Mouse (Mus musculus) CH12.LX (cell line): ENCODE results near the gene Alkbh6. TPM values are rescaled to one million over a fixed set of nuclear protein-coding genes. Genes with fewer than 3 reads are reported as not detected.
A peak's percentile ranks its signal among the peaks of the same experiment; 100 is the strongest.

Source experiments
- DNase-seq: peaks from one replicate; pipeline ENCODE4 v3.0.0-alpha.2; 2013; ENCODE audit errors: extremely low read depth
- H3K27ac ChIP-seq: 2 replicates; pipeline ENCODE4 v1.5.1; 2012; ENCODE audit warnings: low read depth, mild to moderate bottlenecking, control low read depth, moderate library complexity; ENCODE audit not compliant: insufficient read depth
- H3K27me3 ChIP-seq: replicated peaks from 2 replicates; pipeline ENCODE3; 2012; ENCODE audit warnings: inconsistent platforms
- H3K36me3 ChIP-seq, 2 experiments: replicated peaks in 1 of 2; 2 replicates each; pipeline versions ENCODE3 to v1.6.1; 2012; ENCODE audit warnings: inconsistent platforms in 1 of 2, low read length in 1 of 2, mild to moderate bottlenecking in 1 of 2, mixed read lengths in 1 of 2, moderate library complexity in 1 of 2; ENCODE audit not compliant: control insufficient read depth in 1 of 2, insufficient read depth in 1 of 2
- H3K4me1 ChIP-seq, 2 experiments: 2 replicates each; pipeline ENCODE4 v1.6.1; 2012; ENCODE audit warnings: inconsistent platforms in 1 of 2, moderate library complexity in 1 of 2; ENCODE audit not compliant: insufficient read depth in 2 of 2, control insufficient read depth in 1 of 2
- H3K4me2 ChIP-seq: 2 replicates; pipeline ENCODE4 v1.6.1; 2012; ENCODE audit warnings: low read depth, mild to moderate bottlenecking, control low read depth; ENCODE audit not compliant: poor library complexity, insufficient read depth, severe bottlenecking
- H3K4me3 ChIP-seq, 3 experiments: fragments of 150-350 bp in 1 of 3; sonication (generic) in 1 of 3; replicated peaks in 1 of 3; 2 replicates each; pipeline versions ENCODE3 to v1.5.1; 2011 to 2012; ENCODE audit warnings: low read depth in 2 of 3, low read length in 2 of 3, mild to moderate bottlenecking in 2 of 3, moderate library complexity in 2 of 3, control low read depth in 1 of 3, improper control_type of control experiment in 1 of 3, inconsistent platforms in 1 of 3, mixed read lengths in 1 of 3; ENCODE audit not compliant: poor library complexity in 1 of 3
- H3K79me2 ChIP-seq: replicated peaks from 2 replicates; pipeline ENCODE4 v1.6.1; 2012; ENCODE audit warnings: mild to moderate bottlenecking, moderate library complexity; ENCODE audit not compliant: control insufficient read depth, poor library complexity, insufficient read depth, severe bottlenecking; ENCODE audit errors: extremely low read depth
- H3K9ac ChIP-seq: 2 replicates; pipeline ENCODE4 v1.6.1; 2012; ENCODE audit warnings: low read depth, mild to moderate bottlenecking, control low read depth, moderate library complexity; ENCODE audit not compliant: insufficient read depth
- H3K9me3 ChIP-seq: replicated peaks from 2 replicates; pipeline ENCODE3; 2012; ENCODE audit warnings: low read length, inconsistent platforms, mixed read lengths
- CHD2 ChIP-seq: IDR thresholded peaks from 2 replicates; pipeline ENCODE4 v1.6.1; 2011; ENCODE audit warnings: low read length, improper control_type of control experiment
- CTCF ChIP-seq, 2 experiments: IDR thresholded peaks in 1 of 2; conservative IDR thresholded peaks in 1 of 2; 2 replicates each; pipeline ENCODE4 v1.5.1; 2011 to 2012; ENCODE audit warnings: low read depth in 2 of 2, low read length in 2 of 2, improper control_type of control experiment in 1 of 2, inconsistent platforms in 1 of 2, mild to moderate bottlenecking in 1 of 2, moderate library complexity in 1 of 2
- E2F4 ChIP-seq: IDR thresholded peaks from 2 replicates; pipeline ENCODE4 v1.6.1; 2011; ENCODE audit warnings: low read depth, low read length, improper control_type of control experiment; ENCODE audit not compliant: insufficient replicate concordance
- KAT2A ChIP-seq: IDR thresholded peaks from 2 replicates; pipeline ENCODE4 v1.6.1; 2012; ENCODE audit warnings: low read length, improper control_type of control experiment, inconsistent platforms; ENCODE audit not compliant: insufficient replicate concordance
- MAFK ChIP-seq: IDR thresholded peaks from 2 replicates; pipeline ENCODE4 v1.6.1; 2011; ENCODE audit warnings: low read length, improper control_type of control experiment; ENCODE audit not compliant: insufficient replicate concordance
- MEF2A ChIP-seq: IDR thresholded peaks from 2 replicates; pipeline ENCODE4 v1.6.1; 2014; ENCODE audit warnings: low read depth, mild to moderate bottlenecking, inconsistent platforms, low read length, improper control_type of control experiment, borderline replicate concordance
- MYC ChIP-seq: IDR thresholded peaks from 2 replicates; pipeline ENCODE4 v1.6.1; 2011; ENCODE audit warnings: low read depth, mild to moderate bottlenecking, improper control_type of control experiment, low read length
- NRF1 ChIP-seq: IDR thresholded peaks from 2 replicates; pipeline ENCODE4 v1.6.1; 2014; ENCODE audit warnings: low read depth, mild to moderate bottlenecking, inconsistent platforms, low read length, improper control_type of control experiment, moderate library complexity
- PAX5 ChIP-seq: IDR thresholded peaks from 2 replicates; pipeline ENCODE4 v1.6.1; 2012; ENCODE audit warnings: low read length, inconsistent platforms, mixed read lengths
- RAD21 ChIP-seq: IDR thresholded peaks from 2 replicates; pipeline ENCODE4 v1.6.1; 2011; ENCODE audit warnings: low read depth, mild to moderate bottlenecking, low read length, improper control_type of control experiment, moderate library complexity
- TCF12 ChIP-seq: IDR thresholded peaks from 2 replicates; pipeline ENCODE4 v1.6.1; 2014; ENCODE audit warnings: low read depth, mild to moderate bottlenecking, inconsistent platforms, low read length, improper control_type of control experiment
- UBTF ChIP-seq: IDR thresholded peaks from 2 replicates; pipeline ENCODE4 v1.6.1; 2012; ENCODE audit warnings: low read depth, mild to moderate bottlenecking, inconsistent platforms, low read length, improper control_type of control experiment, moderate library complexity
- USF1 ChIP-seq: IDR thresholded peaks from 2 replicates; pipeline ENCODE4 v1.6.1; 2014; ENCODE audit warnings: low read depth, mild to moderate bottlenecking, inconsistent platforms, low read length, improper control_type of control experiment
- ZC3H11A ChIP-seq: IDR thresholded peaks from 2 replicates; pipeline ENCODE4 v1.6.1; 2012; ENCODE audit warnings: low read depth, mild to moderate bottlenecking, inconsistent platforms, low read length, improper control_type of control experiment
- ZMIZ1 ChIP-seq: IDR thresholded peaks from 2 replicates; pipeline ENCODE4 v1.6.1; 2012; ENCODE audit warnings: low read depth, mild to moderate bottlenecking, inconsistent platforms, low read length, improper control_type of control experiment
- dilution Hi-C: fragments of 300-500 bp; cut with MboI; formaldehyde crosslinking; loops from 2 replicates; pipeline ENCODE4 v1.14.3; 2020; ENCODE audit warnings: low sequenced_read_pairs; ENCODE audit not compliant: extremely low pct_unique_long_range_greater_than_20kb, extremely low pct_ligation_motif_present
- in situ Hi-C: fragments of 300-500 bp; cut with MboI; formaldehyde crosslinking; loops from 3 replicates; pipeline ENCODE4 v1.14.3; 2019; ENCODE audit warnings: low sequenced_read_pairs, low pct_ligation_motif_present, low pct_unique_long_range_greater_than_20kb, mixed read lengths
- polyA plus RNA-seq: library from polyadenylated mRNA; unstranded; fragments of >175 nt; gene quantifications from 2 replicates; pipeline ENCODE4 v1.2.1, GENCODE M21; 2012; ENCODE audit warnings: low read depth; ENCODE audit not compliant: insufficient read length
- total RNA-seq, 2 experiments: library from RNA; depleted of rRNA; stranded (reverse); fragments of 300-350 nt in 1 of 2; fragments of >200 nt in 1 of 2; gene quantifications; 2 replicates each; pipeline ENCODE4 v1.2.3; 2012 to 2014

The Alkbh6 gene
- total and polyA plus RNA-seq, 3 experiments: 25.2 to 35.7 (median 28.8) TPM

GRCm38 (mm10) chr7:30354059-30354458 lies 45.5 kb downstream of the Alkbh6 start:
- Histone ChIP-seq H3K79me2 (no peaks in the 10 kb centered on the region), H3K9ac (no peak overlapping the region), H3K27me3 (peaks cover 95% of the 10 kb centered on the region), H3K36me3 (no peaks in the 10 kb centered on the region), H3K4me1 (peaks cover 8 to 9% of the 10 kb centered on the region in 2 experiments), H3K27ac (no peak overlapping the region), H3K4me2 (no peak overlapping the region), H3K9me3 (no peaks in the 10 kb centered on the region), H3K4me3 (no peak overlapping the region)
- DNase-seq: no peak
- in situ Hi-C loops: no loop called here
- dilution Hi-C loops: no loop called here
- no peak for TF ChIP-seq ZMIZ1
- TF ChIP-seq MEF2A: no peak
- peak; percentile 33; the same call in 1 of the 2 replicates for TF ChIP-seq TCF12

GRCm38 (mm10) chr7:30358378-30359186 lies 50.1 kb downstream of the Alkbh6 start:
- peaks cover 14 to 16% of the 10 kb centered on the region in 2 experiments for H3K4me1 ChIP-seq
- H3K4me3 ChIP-seq: no peak overlapping the region
- dilution Hi-C loops (no loop called here), in situ Hi-C loops (no loop called here)
- TF ChIP-seq KAT2A (no peak), USF1 (no peak), CHD2 (no peak), PAX5 (no peak), MAFK (no peak), MYC (no peak)
- H3K27ac ChIP-seq: no peak overlapping the region
- H3K9me3 ChIP-seq: no peaks in the 10 kb centered on the region
- no peak overlapping the region for H3K4me2 ChIP-seq
- no peak for DNase-seq
- H3K27me3 ChIP-seq: peaks cover 96% of the 10 kb centered on the region
- no peaks in the 10 kb centered on the region for H3K36me3 ChIP-seq
- H3K9ac ChIP-seq: no peak overlapping the region
- H3K79me2 ChIP-seq: no peaks in the 10 kb centered on the region

- H3K4me1 ChIP-seq: peaks cover 9 to 13% of the 10 kb centered on the region in 2 experiments
- no peak overlapping the region for H3K9ac ChIP-seq
- peaks cover 6% of the 10 kb centered on the region for H3K9me3 ChIP-seq
- in situ Hi-C loops: no loop called here
- no peaks in the 10 kb centered on the region for H3K79me2 ChIP-seq
- H3K27me3 ChIP-seq: peaks cover 98% of the 10 kb centered on the region
- H3K4me3 ChIP-seq: peak overlapping the region in 1 of 3 experiments; percentile 14
- dilution Hi-C loops: no loop called here
- peak overlapping the region; percentile 58; the same call in 1 of the 2 replicates for H3K4me2 ChIP-seq
- H3K36me3 ChIP-seq: no peaks in the 10 kb centered on the region
- no peak overlapping the region for H3K27ac ChIP-seq
- no peak for DNase-seq
- no peak for TF ChIP-seq MYC
- no peak for TF ChIP-seq CTCF (conservative IDR thresholded peaks at IDR 0.05 in 1 of 2, IDR thresholded peaks at IDR 0.05 in 1 of 2; ENCODE audit: low read depth in 2 of 2, low read length in 2 of 2)
- no peak for TF ChIP-seq NRF1
- TF ChIP-seq ZC3H11A: no peak
- TF ChIP-seq UBTF: no peak
- TF ChIP-seq RAD21: no peak
- no peak for TF ChIP-seq E2F4
- TF ChIP-seq, all 38 proteins: peak for 0
Measured at GRCm38 (mm10) chr7:30359276-30359865, 50.9 kb downstream of the Alkbh6 start.
